Mouse (Mus musculus) forebrain, embryonic 10.5 days (tissue): ENCODE results near the gene Galnt2. TPM values are rescaled to one million over a fixed set of nuclear protein-coding genes. Genes with fewer than 3 reads are reported as not detected.
A peak's percentile ranks its signal among the peaks of the same experiment; 100 is the strongest.

Experiments used
- DNase-seq: peaks from one replicate; pipeline ENCODE4 v3.0.0-alpha.2; 2017; ENCODE audit warnings: low spot score; ENCODE audit errors: extremely low spot score
- H3K27ac ChIP-seq: fragments of 300-500 bp; sonication (generic); 2 replicates; pipeline ENCODE4 v1.5.1; 2016; ENCODE audit warnings: mild to moderate bottlenecking
- H3K27me3 ChIP-seq: fragments of 300-500 bp; sonication (generic); 2 replicates; pipeline ENCODE4 v1.6.1; 2016; ENCODE audit warnings: mild to moderate bottlenecking; ENCODE audit not compliant: poor library complexity, severe bottlenecking
- H3K36me3 ChIP-seq: fragments of 300-500 bp; sonication (generic); replicated peaks from 2 replicates; pipeline ENCODE4 v1.6.1; 2016; ENCODE audit warnings: mild to moderate bottlenecking, moderate library complexity
- H3K4me1 ChIP-seq: fragments of 300-500 bp; sonication (generic); 2 replicates; pipeline ENCODE4 v1.6.1; 2016
- H3K4me3 ChIP-seq: fragments of 300-500 bp; sonication (generic); 2 replicates; pipeline ENCODE4 v1.5.1; 2016; ENCODE audit warnings: mild to moderate bottlenecking, moderate library complexity
- H3K9me3 ChIP-seq: fragments of 300-500 bp; sonication (generic); 2 replicates; pipeline ENCODE4 v1.6.1; 2016; ENCODE audit warnings: mild to moderate bottlenecking, moderate library complexity
- WGBS: fragments of 180-500 bp; shearing (Covaris S2); methylation state at CpG from one replicate; pipeline ENCODE4 v1.1.7; 2016; 5-methylcytosine and 5-hydroxymethylcytosine counted together
- polyA plus RNA-seq: library from polyadenylated mRNA; unstranded; fragments of >200 nt; fragmentation: Nextera tagmentation; extraction: Ambion mirVana; gene quantifications from 2 replicates; pipeline ENCODE4 v1.2.1, GENCODE M21; 2016

Gene Galnt2
- polyA plus RNA-seq, 1 experiment from 2014 or later = 40.7 TPM

DNA sequence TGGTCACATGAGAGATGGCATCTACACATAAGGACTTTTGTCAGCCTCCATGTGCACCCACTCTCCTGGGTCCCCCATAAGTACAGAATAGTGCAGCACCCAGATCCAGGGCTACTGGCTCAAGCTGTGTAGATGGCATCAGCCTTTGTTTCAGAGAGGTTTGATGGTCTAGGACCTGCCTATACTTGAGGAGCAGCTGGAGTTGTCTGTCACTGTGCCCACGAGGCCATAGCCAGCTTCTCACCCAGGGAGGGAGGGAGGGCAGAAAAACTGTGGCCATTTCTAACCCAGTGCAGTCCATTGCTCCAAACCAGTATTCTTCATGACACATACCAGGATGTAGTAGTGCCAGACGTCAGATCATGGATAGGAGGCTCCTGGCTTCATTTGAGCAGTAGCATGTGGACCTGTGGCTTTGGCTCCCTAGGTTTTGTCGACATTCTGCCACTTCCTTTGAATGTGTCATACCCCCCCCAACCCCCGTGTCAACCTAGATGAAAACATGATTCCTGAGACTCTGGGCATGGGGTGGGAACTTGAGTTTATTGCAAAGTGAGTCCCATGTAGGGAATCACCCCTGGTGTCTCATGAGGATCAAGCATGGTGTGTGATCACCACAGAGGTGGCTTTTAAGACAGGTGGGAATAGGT is 57.1 kb downstream of the Galnt2 start:
- no peak for DNase-seq
- Histone ChIP-seq H3K4me1 (peaks cover 66% of the 10 kb centered on the region), H3K9me3 (no peaks in the 10 kb centered on the region), H3K4me3 (no peak overlapping the region), H3K27me3 (no peaks in the 10 kb centered on the region), H3K27ac (peak overlapping the region; percentile 91; the same call in 1 of the 2 replicates), H3K36me3 (no peaks in the 10 kb centered on the region)
- 86% methylated on average over 4 of the region's 4 CpGs for WGBS

DNA sequence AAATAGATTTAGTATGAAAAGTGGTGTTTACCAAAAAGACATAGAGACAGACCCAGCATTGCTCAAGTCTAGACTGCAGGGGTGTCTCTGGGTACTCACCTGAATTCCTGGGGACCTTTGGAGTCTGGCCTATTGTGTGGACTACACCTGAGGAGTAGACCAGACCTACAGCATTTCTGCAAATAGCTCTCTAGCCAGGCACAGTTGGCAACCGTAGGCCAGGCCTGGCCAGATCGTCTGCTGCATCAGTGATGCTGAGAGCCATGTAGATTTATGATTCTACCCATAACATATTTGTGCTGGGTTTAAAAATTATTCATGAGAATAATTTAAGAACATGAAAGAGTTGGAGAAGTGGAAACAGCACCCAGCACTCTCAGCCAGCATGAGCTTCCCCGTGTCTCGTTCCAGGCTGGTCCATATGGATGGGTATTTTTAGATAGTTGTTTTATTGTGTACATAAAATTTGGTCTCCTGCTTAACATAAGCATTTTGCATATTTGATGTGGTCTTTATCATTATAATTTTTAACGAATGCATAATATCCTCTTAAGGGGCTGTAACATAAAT is 58.4 kb downstream of the Galnt2 start:
- H3K4me1 ChIP-seq = peaks cover 65% of the 10 kb centered on the region
- DNase-seq = no peak
- no peak overlapping the region for H3K27ac ChIP-seq
- H3K4me3 ChIP-seq = no peak overlapping the region
- no peaks in the 10 kb centered on the region for H3K36me3 ChIP-seq
- no peaks in the 10 kb centered on the region for H3K27me3 ChIP-seq
- 91% methylated on average over 5 of the region's 5 CpGs for WGBS
- no peaks in the 10 kb centered on the region for H3K9me3 ChIP-seq

DNA sequence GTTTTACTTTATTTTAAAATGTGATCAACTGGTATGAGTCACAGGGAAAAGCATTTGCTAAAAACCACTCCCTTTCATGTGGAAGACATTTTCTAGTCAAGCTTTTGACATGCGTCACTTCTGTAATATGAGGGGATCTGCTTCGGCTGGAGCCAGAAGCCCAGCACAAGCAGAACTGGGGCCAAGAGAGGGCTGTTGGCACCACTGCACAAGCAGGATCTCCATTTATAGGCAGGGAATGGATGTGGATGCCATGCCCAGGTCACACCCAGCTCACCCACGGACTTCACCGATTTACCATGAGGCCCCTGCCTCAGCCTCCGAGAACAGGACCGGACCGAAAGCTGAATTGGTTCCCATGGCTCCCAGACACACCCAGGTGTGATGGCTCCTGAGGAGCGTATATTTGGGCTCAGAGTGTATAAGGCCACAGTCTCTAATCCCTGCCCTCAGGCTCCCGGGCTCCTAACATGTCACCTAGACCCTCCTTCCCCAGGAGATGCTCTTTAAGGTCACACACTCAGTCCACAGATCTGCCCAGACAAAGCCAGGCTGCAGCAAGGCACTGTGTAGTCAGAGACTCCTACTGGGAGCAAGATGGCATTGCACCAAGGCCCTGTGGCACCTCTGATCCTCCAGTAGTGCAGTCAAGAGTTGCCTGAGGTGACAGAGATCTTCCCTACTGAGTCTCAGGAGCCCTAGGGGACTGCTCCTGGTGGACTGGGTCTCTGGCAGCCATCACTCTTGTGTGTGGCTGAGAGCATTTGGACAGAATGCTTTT is 59.9 kb downstream of the Galnt2 start:
- DNase-seq = no peak
- peaks cover 12% of the 10 kb centered on the region for H3K36me3 ChIP-seq
- H3K27ac ChIP-seq = peak overlapping the region; percentile 53
- H3K9me3 ChIP-seq = no peaks in the 10 kb centered on the region
- H3K27me3 ChIP-seq = no peaks in the 10 kb centered on the region
- WGBS = 89% methylated on average over 9 of the region's 9 CpGs
- peaks cover 56% of the 10 kb centered on the region for H3K4me1 ChIP-seq
- no peak overlapping the region for H3K4me3 ChIP-seq

DNA sequence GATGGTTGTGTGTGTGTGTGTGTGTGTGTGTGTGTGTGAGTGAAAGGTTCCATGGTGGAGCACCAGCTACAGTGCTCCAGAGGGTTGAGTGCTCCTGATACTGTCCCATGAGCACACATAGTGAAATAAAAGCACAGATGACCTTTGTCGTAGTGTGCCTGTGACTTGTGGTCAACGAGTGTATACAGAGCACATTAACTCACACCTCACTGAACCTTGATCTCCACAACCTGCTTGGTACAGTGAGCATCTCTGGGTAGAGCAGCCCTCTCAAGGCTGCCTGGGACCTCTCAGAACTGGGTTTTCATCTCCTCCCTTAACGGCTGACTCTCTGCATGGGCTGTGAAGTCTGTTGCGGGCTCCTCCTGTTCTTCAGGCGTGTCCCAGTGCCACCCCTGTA is 60.5 kb downstream of the Galnt2 start:
- Histone ChIP-seq H3K36me3 (peaks cover 17% of the 10 kb centered on the region), H3K27me3 (no peaks in the 10 kb centered on the region), H3K4me3 (no peak overlapping the region), H3K27ac (peak overlapping the region; percentile 53; the same call in 1 of the 2 replicates), H3K4me1 (peaks cover 50% of the 10 kb centered on the region), H3K9me3 (no peaks in the 10 kb centered on the region)
- no peak for DNase-seq
- WGBS = 92% methylated on average over 5 of the region's 5 CpGs

GRCm38 (mm10) chr8:124292965-124293364 is 61.8 kb downstream of the Galnt2 start:
- H3K27me3 ChIP-seq = no peaks in the 10 kb centered on the region
- H3K4me1 ChIP-seq = peaks cover 38% of the 10 kb centered on the region
- no peak overlapping the region for H3K4me3 ChIP-seq
- 0 out of 2 replicates have a peak overlapping the region, but pooled peaks have one; percentile 40 for H3K27ac ChIP-seq
- 93% methylated on average over 9 of the region's 9 CpGs for WGBS
- no peaks in the 10 kb centered on the region for H3K9me3 ChIP-seq
- no peak for DNase-seq
- peaks cover 26% of the 10 kb centered on the region for H3K36me3 ChIP-seq

GRCm38 (mm10) chr8:124294425-124294824 is 63.2 kb downstream of the Galnt2 start:
- peak overlapping the region; percentile 26 for H3K27ac ChIP-seq
- no peaks in the 10 kb centered on the region for H3K27me3 ChIP-seq
- peaks cover 38% of the 10 kb centered on the region for H3K4me1 ChIP-seq
- WGBS = 90% methylated on average over 6 of the region's 6 CpGs
- no peak overlapping the region for H3K4me3 ChIP-seq
- peaks cover 31% of the 10 kb centered on the region for H3K36me3 ChIP-seq
- no peak for DNase-seq
- no peaks in the 10 kb centered on the region for H3K9me3 ChIP-seq

DNA sequence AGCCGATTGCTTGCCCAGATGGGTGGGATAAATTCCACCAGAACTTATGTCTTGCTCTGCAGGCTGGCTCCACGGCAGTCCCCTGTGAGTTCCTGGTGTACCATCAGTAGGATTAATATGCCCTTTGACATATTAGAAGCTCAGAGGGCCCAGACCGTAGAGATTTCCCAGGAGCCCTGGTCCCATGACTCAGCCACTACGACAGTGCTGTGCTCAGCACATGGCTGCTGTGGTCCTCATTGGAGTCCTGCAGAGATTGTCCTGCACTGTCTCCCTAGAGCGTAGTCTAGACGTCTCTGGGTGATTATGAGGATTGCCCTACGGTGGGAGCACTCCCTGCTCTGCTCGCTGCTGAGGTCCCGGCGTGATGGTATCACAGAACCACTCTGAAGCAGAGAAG is 63.7 kb downstream of the Galnt2 start:
- WGBS = 92% methylated on average over 10 of the region's 10 CpGs
- Histone ChIP-seq H3K4me3 (no peak overlapping the region), H3K27ac (peak overlapping the region; percentile 4; the same call in 1 of the 2 replicates), H3K4me1 (peaks cover 38% of the 10 kb centered on the region), H3K27me3 (no peaks in the 10 kb centered on the region), H3K9me3 (no peaks in the 10 kb centered on the region), H3K36me3 (peaks cover 31% of the 10 kb centered on the region)
- no peak for DNase-seq

- Histone ChIP-seq H3K27me3 (no peaks in the 10 kb centered on the region), H3K36me3 (peaks cover 31% of the 10 kb centered on the region), H3K9me3 (no peaks in the 10 kb centered on the region), H3K4me3 (no peak overlapping the region), H3K4me1 (peaks cover 38% of the 10 kb centered on the region), H3K27ac (no peak overlapping the region; the same call in 1 of the 2 replicates)
- WGBS = 95% methylated on average over 6 of the region's 6 CpGs
- DNase-seq = no peak
Measured at GRCm38 (mm10) chr8:124295357-124295756, 64.2 kb downstream of the Galnt2 start.

DNA sequence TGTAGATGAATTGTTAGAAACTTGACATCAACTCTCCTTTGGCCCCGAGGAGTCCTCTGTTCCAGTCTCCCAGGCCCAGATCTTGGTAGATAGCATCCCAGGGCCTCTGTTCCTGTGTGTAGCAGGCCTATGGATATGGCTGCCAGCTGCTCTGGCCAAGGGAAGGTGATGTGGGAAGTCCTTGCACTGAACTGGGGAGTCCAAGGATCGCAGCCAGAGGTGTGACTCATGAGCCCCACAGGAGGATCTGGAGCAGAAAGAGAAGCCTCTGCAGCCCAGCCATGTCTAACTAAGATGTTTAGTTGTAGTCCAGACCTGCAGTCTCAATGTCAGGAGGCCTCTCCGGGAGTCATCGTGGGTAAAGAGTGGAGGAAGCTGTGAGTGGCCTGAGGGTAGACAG is 70.3 kb downstream of the Galnt2 start:
- Histone ChIP-seq H3K27me3 (no peaks in the 10 kb centered on the region), H3K4me1 (peaks cover 4% of the 10 kb centered on the region; the same call in 1 of the 2 replicates), H3K9me3 (no peaks in the 10 kb centered on the region), H3K36me3 (peaks cover 60% of the 10 kb centered on the region), H3K27ac (no peak overlapping the region), H3K4me3 (no peak overlapping the region)
- WGBS = 93% methylated on average over 4 of the region's 4 CpGs
- DNase-seq = no peak

DNA sequence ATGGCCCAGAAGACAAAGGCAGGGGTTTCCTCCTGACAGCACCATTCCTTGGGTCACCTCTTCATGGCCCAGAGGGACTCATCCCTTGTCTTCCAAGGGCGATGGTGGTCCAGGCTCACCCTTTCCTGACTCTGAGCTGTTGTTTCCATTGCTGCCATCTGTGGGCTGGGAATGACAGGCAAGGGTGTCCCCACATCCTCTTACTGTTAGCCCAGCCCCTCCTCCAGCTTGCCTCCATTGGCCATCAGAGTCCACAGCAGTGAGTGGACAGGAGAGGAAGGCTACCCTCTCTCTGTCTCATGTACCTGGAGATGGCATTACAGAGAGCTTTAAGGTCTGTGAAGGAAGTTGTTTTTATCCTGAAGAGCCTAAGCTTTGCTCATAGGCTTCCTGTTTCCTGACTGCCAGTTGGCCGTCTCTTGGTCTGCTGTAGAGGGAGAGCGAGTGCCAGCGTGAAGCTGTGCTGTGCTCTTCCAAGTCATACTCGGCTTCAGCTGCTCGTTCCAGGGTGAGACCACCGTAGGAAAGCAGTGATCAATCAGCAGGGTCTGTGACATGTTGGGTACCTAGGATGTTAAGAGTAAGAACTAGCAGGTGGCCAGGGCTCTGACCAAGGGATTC is 70.9 kb downstream of the Galnt2 start:
- no peaks in the 10 kb centered on the region for H3K9me3 ChIP-seq
- peaks cover 10% of the 10 kb centered on the region; the same call in 1 of the 2 replicates for H3K4me1 ChIP-seq
- no peak overlapping the region for H3K27ac ChIP-seq
- H3K36me3 ChIP-seq = peaks cover 61% of the 10 kb centered on the region
- no peak overlapping the region for H3K4me3 ChIP-seq
- H3K27me3 ChIP-seq = no peaks in the 10 kb centered on the region
- DNase-seq = no peak
- WGBS = 89% methylated on average over 7 of the region's 7 CpGs

DNA sequence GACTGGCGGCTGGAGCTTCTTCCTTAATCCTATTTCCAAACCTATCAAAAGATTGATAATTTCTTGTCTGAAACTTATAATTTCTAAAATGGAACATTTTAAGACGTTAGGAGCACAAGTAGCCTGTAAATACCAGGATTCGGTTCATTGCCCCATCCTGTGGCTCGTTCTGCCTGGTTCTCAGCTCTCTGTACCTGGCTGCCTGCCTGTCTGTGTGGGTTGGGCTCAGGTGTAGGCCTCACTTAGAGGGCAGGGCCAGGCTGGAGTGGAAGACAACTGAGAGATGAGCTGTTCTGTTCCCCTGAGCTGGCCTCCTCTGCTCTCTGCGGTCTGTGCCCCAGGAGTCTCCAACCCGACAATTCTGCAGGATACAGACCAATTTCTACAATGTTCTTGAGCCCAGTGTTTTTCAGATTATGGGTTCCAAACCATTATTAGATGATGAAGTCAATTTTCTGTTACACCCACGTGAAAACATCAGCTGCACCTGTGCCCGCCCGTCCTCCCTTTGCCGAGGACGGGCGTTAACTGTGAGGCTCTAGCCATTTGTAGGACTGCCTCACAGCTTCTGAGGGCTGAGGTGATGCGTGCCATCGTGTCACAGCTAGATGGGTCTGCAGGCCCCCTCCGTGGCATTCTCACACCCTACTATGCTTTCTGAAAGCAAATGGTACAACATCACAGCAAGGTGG is 72.2 kb downstream of the Galnt2 start:
- no peak overlapping the region for H3K27ac ChIP-seq
- no peaks in the 10 kb centered on the region for H3K9me3 ChIP-seq
- no peak overlapping the region for H3K4me3 ChIP-seq
- peaks cover 64% of the 10 kb centered on the region for H3K36me3 ChIP-seq
- peaks cover 11% of the 10 kb centered on the region; the same call in 1 of the 2 replicates for H3K4me1 ChIP-seq
- WGBS = 95% methylated on average over 15 of the region's 15 CpGs
- H3K27me3 ChIP-seq = no peaks in the 10 kb centered on the region
- no peak for DNase-seq

DNA sequence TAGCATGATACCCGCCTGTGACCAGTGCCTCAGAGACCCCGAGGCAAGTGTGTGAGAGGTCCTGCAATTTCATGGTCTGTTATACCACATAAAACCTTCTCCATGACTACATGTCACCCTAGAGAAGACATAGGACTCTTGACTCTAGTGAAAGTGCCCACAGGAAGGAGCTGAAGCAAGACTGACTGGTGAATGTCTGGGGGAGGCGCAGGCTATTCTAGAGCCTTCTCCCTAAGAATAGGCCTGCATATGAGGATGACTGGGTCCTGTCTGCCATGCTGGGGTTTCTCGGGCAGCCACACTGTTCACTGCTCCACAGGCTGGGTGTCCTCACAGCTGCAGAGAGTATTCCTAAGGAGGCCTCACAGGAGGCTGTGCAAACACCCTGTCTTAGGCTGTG is 73.0 kb downstream of the Galnt2 start:
- Histone ChIP-seq H3K9me3 (no peaks in the 10 kb centered on the region), H3K36me3 (peaks cover 67% of the 10 kb centered on the region), H3K4me3 (no peak overlapping the region), H3K27ac (no peak overlapping the region), H3K27me3 (no peaks in the 10 kb centered on the region), H3K4me1 (peaks cover 11% of the 10 kb centered on the region; the same call in 1 of the 2 replicates)
- 81% methylated on average over 4 of the region's 4 CpGs for WGBS
- no peak for DNase-seq
